Mouse (Mus musculus) layer of hippocampus, adult 9-11 months (tissue): ENCODE results near the gene Rorb.

Experiments used
- DNase-seq: peaks from one replicate; pipeline ENCODE4 v3.0.0; 2022

Gene Rorb

DNA sequence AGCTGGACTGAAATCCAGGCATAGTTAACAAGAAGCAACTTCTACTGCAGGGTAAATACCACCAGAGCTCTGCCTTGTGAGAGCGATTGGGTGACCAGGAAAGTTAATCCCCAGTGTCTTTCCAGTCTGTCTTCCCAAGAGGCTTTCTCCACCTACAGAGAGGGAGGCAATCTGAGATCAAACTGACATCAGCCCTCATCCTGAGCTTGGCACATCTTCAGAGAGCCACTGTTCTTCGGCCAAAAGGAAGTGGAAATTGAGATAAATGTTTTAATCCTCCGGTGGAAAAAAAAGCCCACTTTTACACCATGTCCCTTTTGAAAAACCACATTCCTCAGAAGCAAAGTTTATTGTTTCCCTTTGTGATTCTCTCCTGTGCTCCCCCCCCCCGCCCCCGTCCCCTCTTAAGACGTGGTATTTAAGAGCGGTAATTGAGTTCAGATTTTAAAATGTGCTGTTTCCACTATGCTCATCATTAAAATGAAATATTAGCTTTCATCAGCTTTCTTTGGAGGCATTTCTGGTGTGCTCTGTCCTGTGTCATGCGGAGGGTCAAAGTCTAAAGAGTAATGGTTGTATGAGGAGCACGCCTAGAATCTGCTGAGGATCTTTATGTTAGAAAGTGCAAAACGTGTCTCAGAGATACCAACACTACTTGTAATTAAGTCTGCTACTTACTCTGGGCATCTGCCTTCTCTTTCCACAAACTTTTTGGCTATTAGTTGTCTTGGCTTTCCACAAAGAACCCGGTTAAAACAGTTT is 223.2 kb downstream of the Rorb start:
- no peak for DNase-seq

DNA sequence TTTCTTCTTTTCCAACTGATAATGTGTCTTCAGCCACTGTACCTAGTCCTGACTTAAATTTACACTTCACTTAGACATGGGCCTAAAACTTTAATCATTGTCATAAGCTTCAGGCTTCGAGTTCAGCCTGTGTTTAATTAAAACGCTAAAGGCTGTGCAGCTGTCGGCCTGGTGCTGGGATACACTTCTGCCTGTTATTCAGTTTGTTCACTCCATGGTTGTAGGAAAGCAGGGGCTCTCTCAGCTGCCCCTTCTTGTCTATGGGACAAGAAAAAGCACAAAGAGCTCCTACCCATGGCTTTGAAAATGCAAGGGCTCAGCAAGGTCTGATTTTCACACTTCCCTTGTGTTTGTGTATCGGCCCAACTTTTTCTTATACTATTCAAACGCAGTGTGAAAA is 229.8 kb downstream of the Rorb start:
- DNase-seq = no peak
